Mouse (Mus musculus) adrenal gland, adult 2 months (tissue): Measurements from ENCODE around the gene Gtf3c1. TPM values are rescaled to one million over a fixed set of nuclear protein-coding genes. Genes with fewer than 3 reads are reported as not detected.

ENCODE experiments used
- polyA plus RNA-seq: library from polyadenylated mRNA; depleted of rRNA; stranded (reverse); fragments of >200 nt; gene quantifications from 2 replicates; pipeline ENCODE4 v1.2.3, GENCODE M21; 2012; rRNA removed
- total RNA-seq, 2 experiments: library from RNA; stranded (reverse); gene quantifications; 2 replicates each; pipeline ENCODE4 v1.2.3; 2021

The Gtf3c1 gene
- total and polyA plus RNA-seq, 3 experiments, result 61.4 to 79.4 (median 65.6) TPM

Other genes with a start within 250 kb of the Gtf3c1 start
- 10 to 100 TPM; 35.0 to 50.0 TPM for gene Nsmce1, start 216.2 kb downstream of the Gtf3c1 start, total RNA-seq
- 46.7 and 50.8 TPM in 2 replicates for gene Nsmce1, start 216.2 kb downstream of the Gtf3c1 start, polyA plus RNA-seq
- gene Il4ra, start 155.7 kb downstream of the Gtf3c1 start, total RNA-seq, result 100 to 1,000 TPM in 1 of 2 experiments, 10 to 100 TPM in 1; 49.6 to 142 TPM
- gene Il4ra, start 155.7 kb downstream of the Gtf3c1 start, polyA plus RNA-seq, result 76.2 and 114 TPM in 2 replicates
- gene Il21r, start 104.4 kb downstream of the Gtf3c1 start, total RNA-seq, result under 1 TPM; 0.52 to 0.76 TPM
- 1.9 and 2.4 TPM in 2 replicates for gene Il21r, start 104.4 kb downstream of the Gtf3c1 start, polyA plus RNA-seq
- 10 to 100 TPM; 26.7 to 28.9 TPM for gene D430042O09Rik, start 108 bp upstream of the Gtf3c1 start, total RNA-seq
- 12.8 and 14.6 TPM in 2 replicates for gene D430042O09Rik, start 108 bp upstream of the Gtf3c1 start, polyA plus RNA-seq